Mouse (Mus musculus) heart, postnatal 10 days (tissue): ENCODE data around the gene Klhl18. TPM values are rescaled to one million over a fixed set of nuclear protein-coding genes. Genes with fewer than 3 reads are reported as not detected.
"Not testable (repeated sequence)": the region's sequence is repeated elsewhere in the genome, so short reads cannot be mapped to it uniquely, and the experiment has no call there.

Experiments
- DNase-seq, 2 experiments: peaks; one replicate each; pipeline ENCODE4 v3.0.0; 2021
- intact Hi-C: fragments of 180-260 bp; cut with DNase I; formaldehyde crosslinking; loops from one replicate; pipeline ENCODE4 v1.15.1; 2025
- total RNA-seq, 2 experiments: library from RNA; stranded (reverse); gene quantifications; 2 replicates each; pipeline ENCODE4 v1.2.3; 2021

Klhl18 gene
- total RNA-seq, 2 experiments from 2014 or later = 13.3 to 13.8 TPM

GRCm38 (mm10) chr9:110433045-110433444, 43.4 kb downstream of the Klhl18 start:
- intact Hi-C loops = no loop called here
- no peak for DNase-seq

DNA sequence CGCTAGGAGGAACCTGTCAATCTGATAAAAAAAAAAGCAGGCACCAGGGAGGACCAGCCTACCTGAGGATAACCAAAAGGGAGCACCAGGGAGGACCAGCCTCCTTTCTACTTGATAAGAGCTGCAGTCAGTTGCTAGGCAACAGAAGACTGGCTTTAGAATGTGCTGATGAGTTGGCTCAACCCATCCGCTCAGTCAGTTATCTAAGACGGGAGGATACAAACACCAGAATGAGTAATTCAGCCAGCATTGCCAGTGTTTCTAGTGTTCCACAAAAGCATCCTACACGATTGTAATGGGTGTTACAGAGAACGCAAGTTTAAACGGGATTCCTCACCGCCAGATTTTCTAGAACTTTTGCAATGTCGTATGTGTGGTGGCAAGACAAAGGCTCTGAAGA, 45.3 kb downstream of the Klhl18 start:
- intact Hi-C loops = no loop called here
- no peak for DNase-seq

DNA sequence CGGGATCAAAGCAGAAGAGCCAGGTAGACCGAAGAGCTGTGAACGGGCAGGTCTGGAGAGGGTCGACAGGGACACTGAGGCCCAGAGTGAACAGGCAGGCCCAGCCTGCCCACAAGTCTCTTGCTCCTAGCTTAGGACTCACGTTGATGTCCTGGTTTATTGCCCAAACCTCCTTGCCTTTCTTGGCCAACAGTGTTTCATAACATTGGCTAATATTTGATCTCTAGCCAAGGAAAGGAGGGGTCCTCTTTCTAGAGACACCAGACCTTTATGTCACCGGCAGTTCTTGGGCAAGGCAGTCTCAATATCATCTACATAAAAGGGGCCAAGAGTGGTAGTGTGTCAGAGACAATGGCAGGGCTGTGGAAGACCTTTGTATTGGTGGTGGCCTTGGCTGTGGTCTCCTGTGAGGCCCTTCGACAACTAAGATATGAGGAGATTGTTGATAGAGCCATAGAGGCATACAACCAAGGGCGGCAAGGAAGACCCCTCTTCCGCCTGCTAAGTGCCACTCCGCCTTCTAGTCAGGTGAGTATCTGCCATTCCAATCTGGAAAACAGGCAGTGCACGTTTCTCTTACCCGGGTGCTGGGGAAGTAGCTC, 56.9 kb downstream of the Klhl18 start, which contains the start of gene Ngp:
TSS of gene Ngp (plus strand) at position 237 of the 602 bp plus-strand sequence.
- intact Hi-C loops = no loop called here
- no peak for DNase-seq

GRCm38 (mm10) chr9:110413785-110414184, 62.7 kb downstream of the Klhl18 start:
- DNase-seq = peak; percentile 38 to 66
- intact Hi-C loops = loop anchor here (5.0 kb wide), 4 partner anchors 54 to 369 kb away; no protein-coding TSS in a partner anchor

GRCm38 (mm10) chr9:110412926-110413325, 63.6 kb downstream of the Klhl18 start:
- no peak for DNase-seq
- intact Hi-C loops = loop anchor here (5.0 kb wide), 4 partner anchors 54 to 369 kb away; no protein-coding TSS in a partner anchor

DNA sequence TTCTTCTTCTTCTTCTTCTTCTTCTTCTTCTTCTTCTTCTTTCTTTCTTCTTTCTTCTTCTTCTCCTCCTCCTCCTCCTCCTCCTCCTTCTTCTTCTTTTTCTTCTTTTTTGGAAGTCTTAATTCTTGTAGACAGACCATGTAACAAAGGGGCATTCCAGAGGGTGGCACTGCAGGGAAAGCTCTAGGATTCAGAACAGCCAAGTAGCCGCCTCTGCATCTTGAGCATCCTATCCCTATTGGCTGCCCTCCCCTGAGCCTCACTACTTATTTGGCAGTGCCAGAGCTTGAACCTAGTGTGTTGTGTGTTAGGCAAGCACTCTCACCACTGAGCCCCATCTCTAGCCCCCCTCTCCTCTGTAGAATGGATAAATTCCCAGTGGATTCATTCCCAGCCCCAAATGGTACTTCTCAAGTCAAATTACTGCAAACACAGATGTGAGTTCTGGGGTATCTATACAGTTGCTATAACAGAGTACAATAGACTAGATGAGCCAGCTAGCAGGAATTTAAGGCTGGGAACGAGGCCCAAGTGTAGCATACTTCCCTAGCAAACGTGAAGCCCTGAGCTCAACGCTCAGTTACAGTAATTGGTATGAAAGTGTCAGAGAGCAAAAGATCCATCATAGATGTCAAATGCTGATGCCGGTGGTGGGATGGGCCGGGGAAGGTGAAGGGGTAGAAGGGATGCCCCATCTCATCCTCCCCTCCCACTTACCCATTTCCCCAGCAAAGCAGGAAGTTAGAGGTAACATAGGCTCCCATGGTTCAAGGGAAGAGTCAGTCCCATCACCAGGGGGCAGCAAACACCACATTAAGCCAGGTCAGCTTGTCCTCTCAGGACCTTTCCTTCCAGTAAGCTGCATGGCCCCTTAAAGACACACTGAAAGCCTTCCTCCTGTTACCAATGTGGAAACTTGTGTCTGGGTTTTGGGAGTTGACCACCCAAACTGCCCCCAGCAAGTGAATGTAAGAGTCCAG, 65.3 kb downstream of the Klhl18 start:
- DNase-seq = peak; percentile 86 to 93
- intact Hi-C loops = loop anchor here (2.0 to 5.0 kb wide), 5 partner anchors 56 to 371 kb away; partner anchors contain the start of gene Setd2

DNA sequence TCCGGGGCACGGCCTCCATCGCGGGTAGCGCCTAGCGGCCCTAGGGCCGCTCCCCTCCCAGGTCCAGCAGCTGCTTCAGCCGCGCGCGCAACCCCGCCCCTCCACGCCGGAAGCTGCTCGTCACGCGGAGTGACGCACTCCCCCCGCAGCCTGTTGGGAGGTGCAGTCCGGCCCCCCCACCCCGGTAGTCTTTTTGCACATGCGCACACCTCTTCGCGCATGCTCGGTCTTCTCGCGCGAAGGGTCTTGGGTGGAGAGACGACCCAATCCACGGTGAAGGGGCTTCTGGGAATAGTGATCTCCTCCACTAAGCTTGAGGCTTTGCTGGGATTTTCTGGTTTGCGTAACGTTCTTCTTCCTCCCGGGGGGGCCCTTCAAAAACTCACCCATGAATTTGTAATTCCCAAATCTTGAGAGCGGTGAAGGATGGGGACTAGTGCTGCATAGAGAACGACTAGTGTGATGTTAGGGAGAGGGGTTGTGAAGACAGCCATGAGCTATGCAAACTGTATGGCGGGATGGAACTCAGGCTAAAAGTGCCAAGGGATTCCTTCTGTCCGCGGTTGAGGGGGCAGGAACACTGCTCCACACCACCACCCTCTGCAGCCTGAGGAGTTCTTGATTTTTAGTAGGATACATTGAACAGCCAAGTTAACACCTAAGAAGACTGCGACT, 68.3 kb downstream of the Klhl18 start, which contains the start of gene Ptpn23:
TSS of gene Ptpn23 (minus strand) at position 115 of the 675 bp plus-strand sequence.
- intact Hi-C loops = loop anchor here (5.0 kb wide), 1 partner anchor 76 kb away; the partner anchor contains the start of gene Scap
- peak; percentile 95 to 96 for DNase-seq

DNA sequence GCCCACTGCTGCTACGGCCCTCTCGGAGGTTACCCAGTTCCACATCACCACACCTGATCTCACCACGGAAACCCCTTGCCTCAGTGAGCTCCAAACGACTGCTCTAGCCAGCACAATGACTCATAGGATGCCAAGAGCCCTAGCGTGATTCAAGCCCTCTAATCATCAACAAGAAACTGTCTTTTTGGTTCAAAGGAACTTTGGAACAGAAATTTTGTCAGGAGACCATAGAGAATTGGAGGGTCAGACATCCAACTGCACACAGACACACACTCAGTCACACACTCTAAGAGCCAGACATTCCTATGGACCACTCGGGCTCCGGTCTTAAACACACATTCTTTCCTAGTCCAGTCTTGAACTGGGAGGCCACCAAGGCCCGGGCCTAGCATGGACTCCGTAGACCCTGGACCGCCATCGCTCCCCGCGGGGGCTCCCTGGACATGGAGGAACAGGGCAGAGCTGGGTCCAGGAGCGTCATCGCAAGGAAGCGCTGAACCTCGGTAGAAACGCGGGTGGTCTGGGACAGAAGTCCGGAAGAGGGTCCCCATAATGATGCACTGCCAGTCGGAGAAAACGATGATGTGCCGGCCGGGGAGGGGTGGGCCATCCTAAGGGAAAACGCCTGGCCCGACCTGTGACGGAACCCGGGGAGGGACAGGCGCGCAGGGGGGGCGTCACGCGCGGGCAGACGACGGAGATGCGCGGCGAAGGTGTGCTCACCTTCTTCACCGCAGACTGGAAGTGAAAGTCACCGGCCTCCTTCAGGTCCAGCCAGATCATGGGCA, 69.0 kb downstream of the Klhl18 start:
- no peak for DNase-seq
- intact Hi-C loops = loop anchor here (5.0 kb wide), 1 partner anchor 75 kb away; the partner anchor contains the start of gene Scap

GRCm38 (mm10) chr9:110403240-110403639, 73.3 kb downstream of the Klhl18 start:
- intact Hi-C loops, DNase-seq: not testable (repeated sequence)

GRCm38 (mm10) chr9:110402731-110403130, 73.8 kb downstream of the Klhl18 start:
- DNase-seq = no peak
- intact Hi-C loops = no loop called here

DNA sequence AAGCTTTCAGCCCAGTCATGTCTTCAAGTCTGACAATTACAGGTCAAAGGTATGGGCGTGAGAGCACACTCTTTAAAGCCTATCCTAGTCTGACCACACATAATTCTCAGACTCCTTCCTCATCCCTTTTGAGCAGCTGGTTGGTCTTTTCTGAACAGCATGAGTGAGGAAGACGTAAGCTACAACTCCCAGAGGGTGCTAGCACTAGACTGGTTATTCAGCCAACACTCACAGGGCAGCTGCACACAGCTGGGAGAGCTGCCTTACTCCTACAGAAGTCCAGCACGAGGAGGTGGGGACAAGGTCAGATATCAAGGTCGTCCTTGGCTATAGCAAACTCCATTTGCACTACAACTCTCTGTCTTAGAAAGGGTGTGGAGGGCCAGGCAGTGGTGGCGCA, 75.8 kb downstream of the Klhl18 start:
- intact Hi-C loops = no loop called here
- peak; percentile 81 to 84 for DNase-seq

GRCm38 (mm10) chr9:110393295-110393694, 83.2 kb downstream of the Klhl18 start:
- DNase-seq = no peak
- intact Hi-C loops = no loop called here

- no peak for DNase-seq
- intact Hi-C loops = no loop called here
Measured at GRCm38 (mm10) chr9:110390843-110391242, 85.7 kb downstream of the Klhl18 start.

DNA sequence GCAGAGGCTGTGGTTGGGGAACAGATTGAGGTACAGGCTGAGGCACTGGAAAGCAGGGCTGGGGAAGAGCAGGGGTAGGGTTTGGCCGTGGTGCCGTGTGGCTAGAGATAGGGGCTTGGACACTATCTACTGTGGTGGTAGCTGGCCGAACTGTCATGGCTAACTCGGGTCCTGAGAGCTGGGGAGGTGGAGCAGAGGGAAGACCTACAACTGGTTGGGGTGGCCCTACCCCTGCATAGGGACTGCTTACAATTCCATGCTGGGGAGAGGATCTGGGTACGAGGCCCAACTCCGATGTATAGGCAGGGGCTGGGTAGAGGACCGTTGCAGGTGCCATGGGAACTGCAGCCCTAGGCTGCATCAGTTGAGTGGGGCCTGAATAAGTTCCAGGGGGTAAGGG, 88.5 kb downstream of the Klhl18 start:
- DNase-seq = no peak
- intact Hi-C loops = no loop called here

GRCm38 (mm10) chr9:110384369-110384929, 92.0 kb downstream of the Klhl18 start:
- intact Hi-C loops = no loop called here
- DNase-seq = no peak

GRCm38 (mm10) chr9:110381292-110381691, 95.2 kb downstream of the Klhl18 start:
- no peak for DNase-seq
- intact Hi-C loops = no loop called here

- no peak for DNase-seq
- intact Hi-C loops = no loop called here
Measured at GRCm38 (mm10) chr9:110380662-110381061, 95.8 kb downstream of the Klhl18 start.

DNA sequence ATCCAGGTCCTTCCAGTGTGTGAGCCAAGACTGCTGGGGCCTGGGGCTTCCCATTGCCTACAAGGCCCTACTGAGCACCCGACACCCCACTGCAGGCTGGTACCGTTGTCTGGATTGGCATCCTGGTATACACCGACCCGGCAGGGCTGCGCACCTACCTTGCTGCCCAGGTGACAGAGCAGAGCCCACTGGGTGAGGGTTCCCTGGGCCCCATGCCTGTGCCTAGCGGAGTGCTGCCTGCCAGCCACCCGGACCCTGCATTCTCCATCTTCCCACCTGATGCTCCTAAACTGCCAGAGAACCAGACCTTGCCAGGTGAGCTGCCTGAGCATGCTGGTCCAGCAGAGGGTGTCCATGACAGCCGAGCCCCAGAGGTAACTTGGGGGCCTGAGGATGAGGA, 97.1 kb downstream of the Klhl18 start:
- DNase-seq = no peak
- intact Hi-C loops = no loop called here

GRCm38 (mm10) chr9:110377655-110378054, 98.8 kb downstream of the Klhl18 start:
- DNase-seq, intact Hi-C loops: not testable (repeated sequence)
